Mouse (Mus musculus) ES-E14 (cell line): Measurements from ENCODE around the gene Ccr2.

Experiments used
- CHD2 ChIP-seq: IDR thresholded peaks from 2 replicates; pipeline ENCODE4 v1.6.1; 2014; ENCODE audit warnings: mild to moderate bottlenecking, low read depth, low read length, inconsistent platforms
- MAFK ChIP-seq: IDR thresholded peaks from 2 replicates; pipeline ENCODE4 v1.6.1; 2014; ENCODE audit warnings: mild to moderate bottlenecking, low read depth, low read length, inconsistent platforms; ENCODE audit not compliant: insufficient read depth

DNA sequence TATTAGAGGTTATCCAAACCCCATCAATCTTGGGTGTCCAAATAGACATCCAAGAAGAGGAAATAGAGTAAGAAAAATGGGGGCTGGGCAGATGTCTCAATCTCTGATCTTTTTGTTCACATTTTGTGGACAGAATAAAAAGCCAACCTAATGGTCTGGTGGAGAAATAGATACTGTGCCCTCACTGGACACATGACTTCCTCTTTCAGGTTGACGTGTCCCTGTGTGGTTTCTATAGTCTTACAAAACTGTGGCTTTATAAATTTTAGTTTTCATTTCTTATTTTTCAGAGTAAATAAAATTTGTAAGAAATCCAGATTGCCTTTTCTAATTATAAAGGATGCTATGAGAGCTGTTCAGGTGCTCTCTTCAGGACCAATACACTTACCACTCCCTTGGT lies 41.9 kb downstream of the Ccr2 start:
- TF ChIP-seq CHD2 (no peak), MAFK (no peak)
